Mouse (Mus musculus) thymus, postnatal 10 days (tissue): ENCODE measurements around the gene Whamm.

Experiments used
- DNase-seq, 2 experiments: peaks; one replicate each; pipeline ENCODE4 v3.0.0; 2021; ENCODE audit warnings: low spot score in 2 of 2

Whamm gene

GRCm38 (mm10) chr7:81597660-81598059 lies 26.6 kb downstream of the Whamm start:
- no peak for DNase-seq

- no peak for DNase-seq
Observed at GRCm38 (mm10) chr7:81599379-81600280, 28.6 kb downstream of the Whamm start.

GRCm38 (mm10) chr7:81604991-81605390 lies 33.9 kb downstream of the Whamm start:
- no peak for DNase-seq

GRCm38 (mm10) chr7:81605489-81605888 lies 34.4 kb downstream of the Whamm start:
- no peak for DNase-seq

GRCm38 (mm10) chr7:81606452-81606851 lies 35.4 kb downstream of the Whamm start:
- DNase-seq = no peak

GRCm38 (mm10) chr7:81610125-81610524 lies 39.1 kb downstream of the Whamm start:
- DNase-seq = peak in 1 of 2 experiments; percentile 33

GRCm38 (mm10) chr7:81612856-81613635 lies 42.0 kb downstream of the Whamm start:
- no peak for DNase-seq

- no peak for DNase-seq
Observed at GRCm38 (mm10) chr7:81615031-81615430, 44.0 kb downstream of the Whamm start.

GRCm38 (mm10) chr7:81622793-81623192 lies 51.7 kb downstream of the Whamm start:
- DNase-seq = no peak

- no peak for DNase-seq
Observed at GRCm38 (mm10) chr7:81623767-81624166, 52.7 kb downstream of the Whamm start.

GRCm38 (mm10) chr7:81626460-81626859 lies 55.4 kb downstream of the Whamm start:
- DNase-seq = peak in 1 of 2 experiments; percentile 39

GRCm38 (mm10) chr7:81631261-81631660 lies 60.2 kb downstream of the Whamm start:
- no peak for DNase-seq

- DNase-seq = no peak
Observed at GRCm38 (mm10) chr7:81632586-81632985, 61.5 kb downstream of the Whamm start.

GRCm38 (mm10) chr7:81641101-81641500 lies 70.0 kb downstream of the Whamm start:
- no peak for DNase-seq

- DNase-seq = no peak
Observed at GRCm38 (mm10) chr7:81644551-81645235, 73.6 kb downstream of the Whamm start.
